Mouse (Mus musculus) retina, postnatal 7 days (tissue): ENCODE results near the gene Gzmd.
"Not testable (repeated sequence)": the region's sequence is repeated elsewhere in the genome, so short reads cannot be mapped to it uniquely, and the experiment has no call there.

Source experiments
- DNase-seq: peaks from one replicate; pipeline ENCODE4 v3.0.0-alpha.2; 2012; ENCODE audit warnings: low read depth, low spot score

Gzmd gene

DNA sequence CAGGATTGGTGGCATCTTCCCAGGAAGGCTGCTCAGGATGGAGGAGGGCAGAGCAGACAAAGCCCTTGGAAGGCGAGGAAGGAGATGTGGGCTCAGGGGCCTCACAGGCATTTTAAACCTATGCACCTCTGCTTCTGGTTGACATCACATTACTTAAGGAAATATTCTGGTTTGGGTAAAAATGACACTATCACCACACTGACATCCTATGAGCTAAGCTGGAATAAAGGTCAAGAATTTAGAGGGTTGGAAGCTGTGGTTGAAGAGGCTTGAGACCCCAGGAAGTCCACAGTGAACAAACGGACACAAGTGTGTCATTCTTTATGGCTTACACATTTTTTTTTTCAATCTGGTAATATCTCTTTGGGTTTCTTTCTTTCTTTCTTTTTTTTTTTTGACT, at the start of gene Gzmd:
Gene Gzmd, minus strand, starts transcription at position 101 of the 400 bp plus-strand sequence.
- not testable (repeated sequence) for DNase-seq

DNA sequence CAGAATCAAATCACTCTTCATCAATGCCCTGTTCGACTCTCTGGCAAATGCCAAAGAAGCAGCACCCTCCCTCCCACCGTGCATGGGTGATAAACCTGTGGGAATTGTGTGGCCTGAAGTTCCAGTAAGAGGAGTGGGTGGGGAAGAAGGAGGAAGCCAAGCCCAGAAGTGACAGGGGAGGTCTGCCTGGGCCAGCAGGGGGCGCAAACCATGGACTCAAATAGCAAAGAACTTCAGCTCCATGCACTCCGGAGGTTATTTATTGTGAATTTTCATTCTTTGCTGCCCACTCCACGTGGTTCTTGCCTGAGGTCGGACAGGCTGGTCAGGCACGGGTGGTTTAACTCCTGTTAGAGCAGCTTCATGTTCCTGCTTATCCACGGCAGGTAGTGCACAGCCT, 45.2 kb upstream of the Gzmd start:
- DNase-seq: not testable (repeated sequence)

DNA sequence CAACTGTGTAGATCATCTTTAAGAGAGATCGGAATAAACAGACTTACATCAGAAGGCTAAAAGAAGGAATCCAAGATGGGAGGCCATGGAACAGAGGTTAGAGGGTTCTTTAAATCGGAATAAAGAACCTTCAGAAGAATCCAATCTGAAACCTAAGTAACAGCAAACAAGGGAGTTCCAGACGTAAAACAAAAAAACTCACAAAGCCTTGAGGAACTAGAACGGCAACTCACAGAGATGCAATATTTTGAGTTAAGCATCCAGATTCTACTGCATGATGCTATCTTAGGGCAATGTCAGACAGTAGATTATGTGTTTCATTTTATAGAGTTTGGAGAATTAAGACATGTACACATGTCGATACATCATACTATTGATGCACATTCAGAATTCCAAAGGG, 42.1 kb upstream of the Gzmd start, which contains the start of gene Gzmn:
Gene Gzmn, minus strand, starts transcription at position 101 of the 400 bp plus-strand sequence.
- DNase-seq: no peak

DNA sequence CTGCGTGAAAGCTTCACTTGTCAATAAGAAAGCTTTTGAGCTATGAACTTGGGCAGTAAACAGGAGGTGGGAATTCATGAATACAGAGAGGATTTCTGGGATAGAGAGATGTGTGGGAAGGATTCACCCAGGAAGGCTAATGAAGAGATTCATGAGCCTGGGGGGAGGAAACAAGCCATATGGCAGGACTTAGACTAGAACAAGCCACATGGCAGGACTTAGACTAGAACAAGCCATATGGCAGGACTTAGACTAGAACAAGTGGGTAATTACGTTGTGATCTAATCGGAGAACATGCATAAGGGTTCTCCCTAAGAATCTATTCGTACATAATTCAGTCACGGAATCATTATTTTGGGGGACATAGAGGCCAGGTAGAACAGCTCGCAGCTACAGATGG, 41.0 kb upstream of the Gzmd start:
- no peak for DNase-seq

DNA sequence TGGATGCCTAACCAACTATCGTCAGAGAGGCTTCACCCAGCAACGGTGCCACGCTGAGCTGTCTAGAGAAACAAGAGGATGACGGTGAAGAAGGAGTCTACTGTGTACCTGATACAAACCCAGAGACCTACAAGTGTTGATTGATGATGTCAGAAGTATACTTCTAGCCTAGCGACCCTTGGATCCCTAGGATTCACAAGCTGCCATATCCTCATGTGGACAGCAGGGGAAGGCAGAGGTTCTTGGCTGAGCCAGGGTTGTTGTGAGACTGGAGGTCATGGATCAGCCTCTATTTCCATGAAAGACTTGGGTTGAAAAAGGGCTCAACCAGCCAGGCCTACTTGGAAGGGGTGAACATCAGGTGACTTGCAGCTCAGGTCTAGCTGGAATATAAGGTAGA, 40.3 kb upstream of the Gzmd start:
- no peak for DNase-seq

DNA sequence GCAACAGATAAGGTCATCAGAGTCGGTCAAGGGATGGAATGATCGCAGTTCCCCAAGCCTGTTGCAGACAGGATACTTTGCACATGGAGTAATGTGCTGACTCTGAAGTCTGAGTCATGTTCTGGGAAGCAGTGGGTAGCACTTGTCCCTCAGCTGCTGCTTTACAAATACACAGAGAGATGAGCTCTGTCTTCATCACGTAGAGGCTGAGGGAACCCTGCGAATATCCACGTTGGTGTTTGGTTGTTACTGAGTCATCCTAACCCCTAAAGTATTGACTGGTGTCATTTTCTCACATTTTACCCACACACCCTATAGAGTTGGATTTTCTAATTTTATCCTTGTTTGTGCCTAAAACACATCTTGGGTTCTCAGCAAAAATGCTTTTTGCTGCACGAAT, 35.6 kb upstream of the Gzmd start:
- DNase-seq: no peak

DNA sequence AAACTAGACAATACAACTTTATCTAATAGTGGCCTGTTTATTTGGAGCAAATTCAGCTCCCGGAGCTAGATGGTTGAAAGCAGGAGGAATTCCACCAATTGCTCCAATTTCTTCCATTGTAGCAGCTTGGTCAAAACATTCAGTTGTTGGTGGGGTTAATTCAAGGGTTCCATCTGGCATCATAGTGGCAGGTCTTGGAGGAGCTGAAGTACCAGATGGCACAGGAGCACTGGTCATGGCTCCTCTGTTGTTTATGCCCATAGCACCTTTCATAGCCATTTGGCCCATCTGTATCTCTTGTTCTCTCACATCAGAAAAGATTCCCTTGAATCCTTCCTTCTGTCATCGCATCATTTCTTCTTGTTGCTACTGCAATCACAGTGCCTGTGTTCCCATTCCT, 29.7 kb upstream of the Gzmd start:
- no peak for DNase-seq

DNA sequence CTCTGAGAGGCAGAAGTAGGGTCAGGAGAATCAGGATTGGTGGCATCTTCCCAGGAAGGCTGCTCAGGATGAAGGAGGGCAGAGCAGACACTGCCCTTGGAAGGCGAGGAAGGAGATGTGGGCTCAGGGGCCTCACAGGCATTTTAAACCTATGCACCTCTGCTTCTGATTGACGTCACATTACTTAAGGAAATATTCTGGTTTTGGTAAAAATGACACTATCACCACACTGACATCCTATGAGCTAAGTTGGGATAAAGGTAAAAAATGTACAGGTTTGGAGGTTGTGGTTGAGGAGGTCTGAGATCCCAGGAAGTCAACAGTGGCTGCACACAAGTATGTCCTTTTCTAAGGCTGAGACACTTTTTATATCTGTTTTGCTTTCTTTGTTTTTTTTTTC, 27.1 kb upstream of the Gzmd start, which contains the start of gene Gzmg:
Gene Gzmg, minus strand, starts transcription at position 101 of the 400 bp plus-strand sequence.
- DNase-seq: not testable (repeated sequence)

DNA sequence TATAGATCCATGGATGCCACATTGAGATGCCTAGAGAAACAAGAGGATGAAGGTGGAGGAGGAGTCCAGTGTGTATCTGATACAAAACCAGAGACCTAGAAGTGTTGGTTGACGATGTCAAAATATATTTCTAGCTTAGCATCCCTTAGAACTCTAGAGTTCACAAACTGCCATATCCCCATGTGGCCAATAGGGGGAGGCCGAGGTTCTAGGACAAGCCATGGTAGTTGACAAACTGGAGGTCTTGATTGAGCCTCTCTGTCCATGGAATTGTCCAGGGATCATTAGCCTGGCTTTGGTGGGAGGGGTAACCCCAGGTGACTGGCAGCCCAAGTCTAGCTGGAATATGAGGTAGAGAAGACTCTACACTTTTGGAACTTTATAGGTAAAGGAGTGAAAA, 22.9 kb upstream of the Gzmd start:
- no peak for DNase-seq

DNA sequence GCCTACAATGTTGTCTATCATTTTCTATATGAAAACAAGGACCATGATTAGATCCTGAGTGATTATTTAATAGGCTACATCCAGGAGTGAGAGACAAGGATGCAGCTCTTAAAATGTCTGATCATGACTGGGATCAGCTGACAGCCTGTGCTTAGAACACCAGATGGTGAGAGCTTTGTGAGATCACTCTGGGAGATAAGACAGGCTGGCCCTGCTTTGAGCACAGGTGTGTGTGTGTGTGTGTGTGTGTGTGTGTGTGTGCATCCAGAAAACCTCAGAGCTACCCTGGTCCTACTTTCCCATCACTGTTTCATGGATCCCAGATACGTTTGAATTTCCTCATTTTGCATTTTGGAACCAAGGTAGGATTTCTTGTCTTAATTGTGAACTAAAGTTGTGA, 1.3 kb upstream of the Gzmd start:
- peak; percentile 2 for DNase-seq

DNA sequence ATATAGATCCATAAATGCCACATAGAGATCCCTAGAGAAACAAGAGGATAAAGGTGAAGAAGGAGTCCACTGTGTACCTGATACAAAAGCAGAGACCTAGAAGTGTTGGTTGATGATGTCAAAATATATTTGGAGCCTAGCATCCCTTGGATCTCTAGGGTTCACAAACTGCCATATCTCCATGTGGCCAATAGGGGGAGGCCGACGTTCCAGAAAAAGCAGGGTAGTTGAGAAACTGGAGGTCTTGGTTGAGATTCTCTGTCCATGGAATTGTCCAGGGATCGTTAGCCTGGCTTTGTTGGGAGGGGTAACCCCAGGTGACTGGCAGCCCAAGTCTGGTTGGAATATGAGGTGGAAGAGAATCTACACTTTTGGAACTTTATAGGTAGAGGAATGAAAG, 4.1 kb downstream of the Gzmd start:
- no peak for DNase-seq

DNA sequence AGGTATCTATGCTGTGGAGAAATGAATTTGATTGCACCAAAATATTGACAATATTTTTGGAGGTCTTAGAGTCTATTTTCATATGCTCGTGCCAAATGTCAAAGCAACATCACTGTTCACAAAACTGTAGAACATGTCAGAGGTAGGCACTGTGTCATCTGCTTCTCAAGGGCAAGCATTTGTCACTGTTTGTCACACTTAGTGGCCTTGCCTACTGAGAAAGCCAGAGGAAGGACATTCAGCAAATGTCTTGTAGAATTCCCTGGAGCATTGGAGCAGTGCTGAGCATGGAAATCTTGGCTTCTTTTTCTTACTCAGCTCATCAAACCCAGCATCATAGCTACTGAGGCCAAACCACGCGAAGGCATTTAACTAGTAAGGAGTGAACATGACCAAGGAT, 8.9 kb downstream of the Gzmd start:
- no peak for DNase-seq

DNA sequence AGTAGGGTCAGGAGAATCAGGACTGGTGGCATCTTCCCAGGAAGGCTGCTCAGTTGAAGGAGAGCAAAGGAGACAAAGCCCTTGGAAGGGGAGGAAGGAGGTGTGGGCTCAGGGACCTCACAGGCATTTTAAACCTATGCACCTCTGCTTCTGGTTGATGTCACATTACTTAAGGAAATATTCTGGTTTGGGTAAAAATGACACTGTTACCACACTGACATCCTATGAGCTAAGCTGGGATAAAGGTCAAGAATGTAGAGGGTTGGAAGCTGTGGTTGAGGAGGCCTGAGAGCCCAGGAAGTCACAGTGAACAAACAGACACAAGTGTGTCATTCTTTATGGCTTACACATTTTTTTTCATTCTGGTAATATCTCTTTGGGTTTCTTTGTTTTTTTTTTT, 11.9 kb downstream of the Gzmd start, which contains the start of gene Gzme:
Gene Gzme, minus strand, starts transcription at position 101 of the 400 bp plus-strand sequence.
- no peak for DNase-seq

DNA sequence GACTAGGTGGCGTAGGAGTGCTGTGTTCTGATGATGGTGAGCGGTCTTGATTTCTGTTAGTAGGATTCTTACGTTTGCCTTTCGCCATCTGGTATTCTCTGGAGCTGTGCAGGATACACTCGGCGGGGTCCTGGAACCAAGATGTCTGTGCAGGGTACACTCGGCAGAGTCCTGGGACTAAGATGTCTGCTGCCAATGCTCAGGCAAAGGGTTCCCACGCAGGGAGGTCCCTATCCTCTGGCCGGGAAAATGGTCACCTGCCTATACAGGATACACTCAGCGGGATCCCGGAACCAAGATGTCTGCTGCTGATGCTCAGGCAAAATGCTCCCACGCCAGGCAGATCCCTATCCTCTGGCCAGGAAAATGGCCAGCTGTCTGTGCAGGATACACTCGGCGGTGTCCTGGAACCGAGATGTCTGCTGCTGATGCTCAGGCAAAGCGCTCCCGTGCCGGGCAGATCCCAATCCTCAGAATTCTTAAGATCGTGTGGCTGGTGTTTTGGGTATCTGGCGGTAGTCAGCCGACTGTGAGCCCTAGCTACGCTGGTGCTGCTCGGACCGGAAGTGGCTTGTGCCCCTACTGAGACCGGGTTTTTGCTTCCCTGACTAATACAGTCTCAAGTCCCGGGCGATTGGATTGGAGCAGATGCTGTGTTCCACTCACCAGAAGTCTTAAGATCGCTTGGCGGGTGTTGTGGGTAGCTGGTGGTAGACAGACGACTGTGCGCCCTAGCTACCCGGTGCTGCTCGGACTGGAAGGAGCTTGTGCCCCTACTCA, 16.7 kb downstream of the Gzmd start:
- DNase-seq: not testable (repeated sequence)

DNA sequence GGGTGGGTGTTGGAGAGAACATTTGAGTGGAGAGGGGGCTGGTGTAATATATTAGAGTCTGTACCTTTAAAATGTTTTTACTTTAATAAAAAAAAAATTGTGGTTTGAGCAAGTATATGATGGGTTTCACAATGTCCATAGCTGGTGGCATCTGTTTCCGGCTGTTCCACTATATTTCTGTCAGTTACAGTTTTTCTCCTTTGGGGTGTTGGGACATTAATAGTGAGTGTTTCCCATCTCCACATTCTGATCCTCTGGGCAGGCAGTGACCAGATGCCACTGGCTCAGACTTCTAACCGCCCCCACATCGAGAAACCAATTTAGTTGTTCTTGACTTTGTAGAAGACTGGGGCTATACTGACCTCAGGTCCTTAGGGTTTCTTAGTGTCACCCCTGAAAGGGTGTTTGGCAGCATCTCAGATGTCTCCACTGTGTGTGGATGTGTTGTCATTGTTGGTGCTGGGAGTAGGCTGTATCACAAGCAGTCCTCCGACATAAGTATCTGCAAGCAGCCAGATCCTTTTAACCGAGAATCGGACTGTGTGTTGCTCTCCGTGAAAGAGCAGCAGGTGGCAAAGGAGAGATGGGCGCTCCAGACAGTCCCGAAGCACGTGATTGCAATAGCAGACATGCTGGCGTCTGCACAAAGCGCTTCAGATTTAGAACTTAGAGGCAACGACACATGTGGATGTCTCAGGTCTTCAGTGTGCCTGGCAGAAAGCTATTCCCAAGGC, 26.8 kb downstream of the Gzmd start:
- no peak for DNase-seq

DNA sequence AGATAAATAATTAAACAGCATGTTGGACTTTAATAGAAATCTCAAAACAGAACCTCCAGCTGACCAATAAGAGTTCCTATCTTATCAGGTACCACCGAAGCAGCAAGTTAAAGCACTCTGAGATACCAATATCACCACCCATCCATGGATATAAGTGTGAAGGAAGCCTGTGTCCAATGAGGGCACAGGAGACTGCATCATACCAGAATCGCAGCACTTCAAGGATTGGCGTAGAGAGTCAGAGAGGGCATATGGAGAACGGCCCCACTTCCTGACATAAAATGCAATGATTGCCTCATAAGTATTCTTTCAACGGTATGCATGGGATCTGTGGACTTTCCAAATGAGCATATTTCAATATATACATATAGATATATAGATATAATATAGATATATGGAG, 27.4 kb downstream of the Gzmd start:
- DNase-seq: no peak

DNA sequence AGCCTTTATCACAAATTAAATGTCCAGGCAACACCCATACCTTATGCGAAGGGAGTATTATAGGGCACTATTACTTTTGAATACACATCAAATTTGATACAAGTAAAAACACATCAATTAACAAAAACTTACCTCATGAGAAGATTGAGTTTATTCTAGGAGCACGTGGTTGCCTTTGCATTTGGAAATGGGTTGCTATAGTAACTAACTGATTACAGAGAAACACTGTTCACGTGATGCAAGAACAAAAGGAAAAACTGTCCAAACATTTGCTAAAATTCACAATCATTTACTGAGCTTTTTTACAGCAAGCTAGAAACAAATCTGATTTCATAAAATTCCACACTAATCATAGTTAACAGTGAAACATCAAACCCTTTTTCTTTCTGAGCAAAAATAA, 29.0 kb downstream of the Gzmd start:
- DNase-seq: no peak

DNA sequence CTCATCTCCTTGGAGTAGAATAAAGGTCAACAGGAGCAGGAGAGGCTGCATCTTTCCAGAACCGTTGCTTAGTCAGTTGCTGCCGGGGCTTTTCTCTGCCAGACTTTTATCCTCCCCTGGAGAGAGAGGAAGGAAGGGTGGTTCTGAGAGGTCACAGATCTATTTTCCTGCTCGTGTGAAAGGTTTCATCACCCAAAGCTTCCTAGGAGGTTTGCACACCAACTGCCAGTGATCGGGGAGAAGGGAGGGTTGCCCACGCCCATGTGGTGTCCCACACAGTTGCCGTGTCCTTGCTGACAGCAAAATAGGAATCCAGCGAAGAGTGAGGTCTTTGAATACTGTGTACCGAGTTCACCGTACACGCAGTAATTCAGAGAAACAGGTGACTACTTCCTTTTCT, 30.0 kb downstream of the Gzmd start, which contains the start of gene Ctsg:
Gene Ctsg, minus strand, starts transcription at position 189 of the 400 bp plus-strand sequence.
- DNase-seq: no peak

DNA sequence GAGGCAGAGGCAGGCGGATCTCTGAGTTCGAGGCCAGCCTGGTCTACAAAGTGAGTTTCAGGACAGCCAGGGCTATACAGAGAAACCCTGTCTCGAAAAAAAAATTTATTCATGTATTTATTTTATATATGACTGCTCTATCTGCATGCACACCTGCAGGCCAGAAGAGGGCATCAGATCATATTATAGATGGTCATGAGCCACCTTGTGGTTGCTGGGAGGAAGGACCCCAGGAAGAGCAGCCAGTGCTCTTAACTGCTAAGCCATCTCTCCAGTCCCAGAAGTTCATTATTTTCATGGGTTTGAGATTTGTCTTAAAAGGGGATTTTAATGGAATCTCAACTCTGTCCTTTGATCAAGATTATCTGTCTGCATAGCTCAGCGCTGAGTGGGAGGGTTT, 33.5 kb downstream of the Gzmd start:
- DNase-seq: no peak

DNA sequence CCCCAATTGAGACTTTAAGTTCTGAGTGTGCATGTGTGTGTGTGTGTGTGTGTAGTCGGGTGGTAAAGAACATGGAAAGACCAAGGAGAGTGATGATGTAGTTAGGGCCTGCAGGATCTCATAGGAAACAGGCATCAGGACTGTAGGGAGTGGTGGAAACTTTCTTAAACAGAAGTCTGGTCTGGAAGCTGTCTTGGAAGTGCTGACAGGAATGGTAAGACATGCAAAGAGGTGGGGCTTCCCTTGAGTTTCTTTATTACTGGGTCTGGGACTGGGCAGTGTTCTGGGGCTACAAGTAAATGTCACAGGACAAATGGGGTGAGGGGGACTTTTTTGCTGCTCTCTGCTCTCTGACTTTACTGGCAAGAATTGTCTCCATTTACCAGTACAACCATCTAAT, 34.8 kb downstream of the Gzmd start:
- DNase-seq: no peak

DNA sequence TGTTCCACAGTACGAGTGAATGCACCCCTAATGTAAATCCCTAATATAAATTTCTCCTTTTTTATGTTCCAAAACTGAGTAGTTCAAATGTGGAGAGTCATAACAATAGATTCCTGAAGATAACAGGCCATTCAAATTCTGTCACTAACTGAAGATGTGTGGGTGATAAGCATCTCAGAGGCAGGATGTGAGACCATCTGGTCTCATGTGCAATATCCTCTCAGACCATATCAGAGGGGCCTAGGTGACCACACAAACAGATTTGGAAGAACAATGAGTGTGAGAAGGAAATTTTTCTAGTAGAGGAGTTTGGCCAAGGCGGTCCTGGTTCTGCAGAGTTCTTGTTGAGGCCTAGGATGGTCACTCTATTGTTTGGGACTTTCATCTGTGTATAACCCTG, 39.1 kb downstream of the Gzmd start:
- DNase-seq: no peak

DNA sequence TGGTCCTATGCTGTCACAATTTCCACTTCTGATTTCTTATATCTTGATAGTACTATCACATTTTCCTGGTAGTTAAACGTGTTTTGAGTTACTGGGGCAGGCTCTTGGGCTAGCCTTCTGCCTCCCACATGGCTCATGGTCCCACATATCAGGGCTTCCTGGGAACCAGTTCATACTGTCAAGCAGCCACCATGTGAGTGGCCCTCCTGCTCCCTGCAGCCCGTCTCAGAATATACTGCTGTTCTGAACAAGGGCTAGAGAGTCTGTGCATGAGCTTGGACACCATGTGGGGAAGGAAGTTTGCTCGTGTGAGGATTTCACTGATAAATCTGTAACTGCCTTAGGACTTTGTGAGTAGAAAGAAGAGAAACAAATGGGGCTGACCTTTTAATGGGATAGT, 45.7 kb downstream of the Gzmd start:
- DNase-seq: no peak

DNA sequence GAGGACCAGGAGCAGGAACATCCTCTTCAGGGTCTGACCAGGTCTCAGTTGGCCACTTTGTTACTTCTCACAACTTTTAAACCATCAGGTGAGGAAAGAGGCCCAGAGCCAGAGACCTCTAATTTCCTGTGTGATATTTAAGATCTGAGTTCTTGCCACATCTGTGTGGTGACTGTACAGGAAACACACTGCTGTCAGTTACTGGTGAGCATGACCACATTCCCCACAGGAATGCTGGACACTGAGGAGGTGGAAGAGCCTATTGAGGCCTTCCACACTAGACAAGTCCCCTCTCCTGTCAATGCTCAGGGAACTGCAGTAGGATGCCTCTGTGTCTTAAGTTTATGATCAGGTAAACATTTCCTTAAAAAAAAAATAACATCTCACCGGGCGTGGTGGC, 47.2 kb downstream of the Gzmd start, which contains the start of gene Mcpt8:
Gene Mcpt8, minus strand, starts transcription at position 107 of the 400 bp plus-strand sequence.
- no peak for DNase-seq
